Mouse (Mus musculus) liver, embryonic 14.5 days (tissue): ENCODE measurements at regions not wholly inside any gene's neighbourhood (a gene's known extent, or its start where the extent isn't known, plus 50 kb on each side); places are given as distances from the start of the nearest gene placed in this dataset.

ENCODE experiments used
- CTCF ChIP-seq: IDR thresholded peaks from 2 replicates; pipeline ENCODE4 v1.5.1; 2016; ENCODE audit warnings: antibody characterized with exemption, low read depth, control low read depth
- EP300 ChIP-seq: IDR thresholded peaks from 2 replicates; pipeline ENCODE4 v1.6.1; 2016; ENCODE audit warnings: antibody characterized with exemption, low read depth

- no peak for TF ChIP-seq EP300
- no peak for TF ChIP-seq CTCF
Observed at GRCm38 (mm10) chr12:32735224-32735623, 84.1 kb upstream of the Nampt start.
